Mouse (Mus musculus): ENCODE results near the gene Adamts18.

DNA sequence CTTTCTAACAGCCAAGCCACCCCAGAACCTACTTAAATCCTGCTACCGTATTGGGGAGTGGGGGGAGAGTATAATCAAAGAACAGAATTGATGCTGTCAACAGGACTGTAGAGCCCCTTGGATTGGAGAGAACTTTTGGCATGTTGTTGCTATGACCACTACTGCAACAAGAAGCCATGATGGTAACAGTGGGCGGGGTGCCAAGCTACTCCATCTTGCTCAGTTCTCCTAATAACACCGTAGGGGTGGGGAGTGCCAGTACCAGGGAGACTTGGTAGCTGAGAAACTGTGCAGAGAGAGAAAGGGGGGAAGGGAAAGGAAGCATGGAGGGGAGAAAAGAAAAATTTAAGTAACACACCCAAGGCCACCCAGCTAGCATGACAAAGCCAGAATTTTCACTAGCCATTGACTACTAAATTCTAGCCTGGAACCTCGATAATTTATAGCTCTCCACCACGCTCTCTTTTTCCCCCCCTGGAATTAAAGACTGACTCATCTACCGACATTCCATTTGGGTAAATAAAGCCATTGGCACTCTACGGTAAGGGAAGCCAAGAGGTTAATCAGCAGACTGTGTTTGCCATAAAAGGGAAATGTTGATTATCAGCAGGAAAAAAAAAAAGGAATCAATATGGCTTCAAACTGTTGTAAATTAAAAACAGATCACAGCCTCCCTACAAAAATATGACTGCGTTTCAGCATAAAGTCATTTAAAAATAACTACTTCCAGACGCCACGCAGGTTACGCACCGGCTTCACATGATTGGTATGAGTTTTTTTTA, 44.5 kb downstream of the Adamts18 start:
- TF ChIP-seq GATA1 (IDR thresholded peaks at IDR 0.05; ENCODE audit: borderline replicate concordance, low read length) (no peak), FLI1 (IDR thresholded peaks at IDR 0.05; ENCODE audit: low read length) (no peak)
